Mouse (Mus musculus) thymus, adult 2 months (tissue): ENCODE measurements at regions not wholly inside any gene's neighbourhood (a gene's known extent, or its start where the extent isn't known, plus 50 kb on each side); places are given as distances from the start of the nearest gene placed in this dataset.

Experiments
- DNase-seq: peaks from one replicate; pipeline ENCODE4 v3.0.0; 2021
- H3K27ac ChIP-seq: fragments of 200-500 bp; 2 replicates; pipeline ENCODE4 v1.5.1; 2012; ENCODE audit warnings: low read length, control low read depth; ENCODE audit not compliant: control insufficient read depth, insufficient read depth
- H3K27me3 ChIP-seq: fragments of 200-500 bp; 2 replicates; pipeline ENCODE4 v1.6.1; 2012; ENCODE audit warnings: mild to moderate bottlenecking, low read length, moderate library complexity, mixed read lengths; ENCODE audit not compliant: control insufficient read depth, insufficient read depth
- H3K36me3 ChIP-seq: fragments of 200-500 bp; 2 replicates; pipeline ENCODE4 v1.6.1; 2012; ENCODE audit warnings: mild to moderate bottlenecking, low read length, moderate library complexity; ENCODE audit not compliant: control insufficient read depth, insufficient read depth
- H3K4me1 ChIP-seq: fragments of 200-500 bp; replicated peaks from 2 replicates; pipeline ENCODE4 v1.6.1; 2012; ENCODE audit warnings: low read length; ENCODE audit not compliant: control insufficient read depth, insufficient read depth
- H3K4me3 ChIP-seq: fragments of 200-500 bp; 2 replicates; pipeline ENCODE4 v1.5.1; 2012; ENCODE audit warnings: mild to moderate bottlenecking, low read length, control low read depth, moderate library complexity; ENCODE audit not compliant: control insufficient read depth, insufficient read depth
- CTCF ChIP-seq: fragments of 200-500 bp; IDR thresholded peaks from 2 replicates; pipeline ENCODE4 v1.5.1; 2012; ENCODE audit warnings: mild to moderate bottlenecking, control low read depth, low read length, moderate library complexity, borderline replicate concordance; ENCODE audit not compliant: control insufficient read depth, poor library complexity, insufficient read depth; ENCODE audit errors: extremely low read depth
- POLR2A ChIP-seq: fragments of 200-500 bp; IDR thresholded peaks from 2 replicates; pipeline ENCODE4 v1.6.1; 2012; ENCODE audit warnings: mild to moderate bottlenecking, low read length, control low read depth, moderate library complexity; ENCODE audit not compliant: control insufficient read depth, poor library complexity, insufficient read depth; ENCODE audit errors: extremely low read depth
- WGBS: fragments of 180-500 bp; shearing (Covaris S2); methylation state at CpG from one replicate; pipeline ENCODE4 v1.1.7; 2018; 5-methylcytosine and 5-hydroxymethylcytosine counted together

- no peak overlapping the region for H3K4me3 ChIP-seq
- WGBS: 81% methylated on average over 1 of the region's 1 CpGs
- H3K27me3 ChIP-seq: no peaks in the 10 kb centered on the region
- H3K36me3 ChIP-seq: no peaks in the 10 kb centered on the region
- no peak overlapping the region for H3K27ac ChIP-seq
- no peak for TF ChIP-seq CTCF
- no peak for TF ChIP-seq POLR2A
- no peaks in the 10 kb centered on the region for H3K4me1 ChIP-seq
- DNase-seq: no peak
Observed at GRCm38 (mm10) chr3:82271965-82272364, 85.9 kb upstream of the Map9 start.

- Histone ChIP-seq H3K27me3 (no peaks in the 10 kb centered on the region), H3K4me1 (no peaks in the 10 kb centered on the region), H3K27ac (no peak overlapping the region), H3K4me3 (no peak overlapping the region), H3K36me3 (no peaks in the 10 kb centered on the region)
- no peak for DNase-seq
- no peak for TF ChIP-seq POLR2A
- WGBS: 91% methylated on average over 1 of the region's 1 CpGs
Observed at GRCm38 (mm10) chr3:82265941-82266340, 91.9 kb upstream of the Map9 start.

- Histone ChIP-seq H3K4me1 (no peaks in the 10 kb centered on the region), H3K4me3 (no peak overlapping the region), H3K27me3 (no peaks in the 10 kb centered on the region), H3K27ac (no peak overlapping the region), H3K36me3 (no peaks in the 10 kb centered on the region)
- no peak for TF ChIP-seq POLR2A
- no peak for TF ChIP-seq CTCF
- DNase-seq: no peak
- 90% methylated on average over 3 of the region's 3 CpGs for WGBS
Observed at GRCm38 (mm10) chr3:82261976-82262375, 95.9 kb upstream of the Map9 start.

DNA sequence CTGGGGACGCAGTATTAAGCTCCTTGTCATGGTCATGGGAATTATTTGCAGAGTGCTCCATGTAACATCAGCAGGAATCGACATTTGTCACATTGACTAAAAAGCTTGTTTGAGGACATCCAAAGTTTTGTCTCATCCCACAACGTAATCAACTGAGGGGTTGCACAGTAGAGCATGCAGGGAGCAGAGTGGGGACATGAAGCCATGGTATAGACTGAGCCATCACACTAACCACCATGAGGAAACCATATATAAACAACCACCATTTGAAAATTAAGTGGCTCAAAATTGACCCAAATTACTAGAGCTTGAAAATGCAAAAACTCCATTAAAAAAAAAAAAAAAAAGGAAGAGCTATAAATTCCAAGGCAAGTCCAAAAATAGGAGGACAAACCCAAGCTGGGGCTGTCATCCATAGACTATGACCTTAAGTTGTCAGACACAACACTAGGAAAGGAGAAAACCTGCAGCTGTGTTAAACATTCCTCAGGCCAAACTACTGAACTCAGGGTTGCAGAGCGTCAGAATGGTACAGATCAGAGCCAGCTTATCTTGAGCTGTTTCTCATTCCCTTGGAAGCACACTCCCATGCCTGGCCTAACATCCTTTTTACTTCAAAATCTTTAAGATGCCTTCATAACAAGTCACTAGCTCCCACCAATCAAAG, 97.7 kb upstream of the Map9 start:
- Histone ChIP-seq H3K27ac (no peak overlapping the region), H3K4me3 (no peak overlapping the region), H3K4me1 (no peaks in the 10 kb centered on the region), H3K27me3 (no peaks in the 10 kb centered on the region), H3K36me3 (no peaks in the 10 kb centered on the region)
- TF ChIP-seq POLR2A: no peak
- TF ChIP-seq CTCF: no peak
- no peak for DNase-seq
- 96% methylated on average over 4 of the region's 4 CpGs for WGBS

DNA sequence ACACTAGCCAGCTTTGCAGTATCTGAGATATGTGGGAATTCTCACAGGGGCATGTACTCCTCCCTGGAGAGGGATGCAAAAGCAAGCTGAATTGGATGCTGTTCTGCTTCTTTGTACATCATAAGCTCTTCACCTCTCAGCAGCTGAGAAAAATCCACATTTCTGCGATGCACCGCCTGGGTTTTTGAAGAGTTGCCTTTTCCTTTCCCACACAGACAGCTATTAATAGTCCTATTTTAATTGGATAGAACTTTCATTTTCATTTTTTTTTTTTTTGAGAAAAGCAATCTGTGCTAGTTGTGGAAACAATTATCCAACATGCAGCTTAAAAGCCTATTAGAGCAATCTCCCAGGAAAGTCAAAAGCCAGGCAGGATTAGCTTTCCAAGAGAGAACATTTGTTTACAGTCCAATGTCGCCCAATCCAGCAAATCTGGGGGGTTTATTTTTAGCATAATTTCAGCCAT, 105.2 kb upstream of the Gucy1a1 start:
- no peaks in the 10 kb centered on the region for H3K36me3 ChIP-seq
- H3K27me3 ChIP-seq: no peaks in the 10 kb centered on the region
- H3K4me3 ChIP-seq: no peak overlapping the region
- no peaks in the 10 kb centered on the region for H3K4me1 ChIP-seq
- TF ChIP-seq CTCF (no peak), POLR2A (no peak)
- no peak for DNase-seq
- no peak overlapping the region for H3K27ac ChIP-seq
- 84% methylated on average over 3 of the region's 3 CpGs for WGBS

GRCm38 (mm10) chr3:82249968-82250795, 104.6 kb upstream of the Gucy1a1 start:
- no peak overlapping the region for H3K27ac ChIP-seq
- H3K4me1 ChIP-seq: no peaks in the 10 kb centered on the region
- no peaks in the 10 kb centered on the region for H3K27me3 ChIP-seq
- H3K36me3 ChIP-seq: no peaks in the 10 kb centered on the region
- no peak for TF ChIP-seq POLR2A
- TF ChIP-seq CTCF: no peak
- 84% methylated on average over 6 of the region's 6 CpGs for WGBS
- H3K4me3 ChIP-seq: no peak overlapping the region
- DNase-seq: no peak
